Mouse (Mus musculus) MEL (cell line): ENCODE results near the gene Elk3. TPM values are rescaled to one million over a fixed set of nuclear protein-coding genes. Genes with fewer than 3 reads are reported as not detected.

Source experiments
- DNase-seq: peaks from one replicate; pipeline ENCODE4 v3.0.0; 2011; ENCODE audit warnings: low read depth, low spot score
- H3K27ac ChIP-seq: 2 replicates; pipeline ENCODE4 v1.5.1; 2012; ENCODE audit warnings: low read depth, mild to moderate bottlenecking, control low read depth, low read length, moderate library complexity; ENCODE audit not compliant: control insufficient read depth
- H3K27me3 ChIP-seq, 2 experiments: fragments of 150-350 bp in 1 of 2; sonication (generic) in 1 of 2; 2 replicates each; pipeline ENCODE4 v1.6.1; 2012; ENCODE audit warnings: low read length in 2 of 2, mild to moderate bottlenecking in 2 of 2, improper control_type of control experiment in 1 of 2, moderate library complexity in 1 of 2; ENCODE audit not compliant: insufficient read depth in 2 of 2, control insufficient read depth in 1 of 2
- H3K36me3 ChIP-seq, 2 experiments: 2 replicates each; pipeline ENCODE4 v1.6.1; 2012 to 2014; ENCODE audit warnings: low read length in 2 of 2, improper control_type of control experiment in 1 of 2, inconsistent platforms in 1 of 2, mild to moderate bottlenecking in 1 of 2; ENCODE audit not compliant: insufficient read depth in 2 of 2, control insufficient read depth in 1 of 2
- H3K4me1 ChIP-seq, 2 experiments: fragments of 150-350 bp in 1 of 2; sonication (generic) in 1 of 2; 2 replicates each; pipeline ENCODE4 v1.6.1; 2012; ENCODE audit warnings: low read length in 2 of 2, improper control_type of control experiment in 1 of 2, mild to moderate bottlenecking in 1 of 2; ENCODE audit not compliant: insufficient read depth in 2 of 2, control insufficient read depth in 1 of 2
- H3K4me3 ChIP-seq, 2 experiments: fragments of 150-350 bp in 1 of 2; sonication (generic) in 1 of 2; 2 replicates each; pipeline ENCODE4 v1.5.1; 2012; ENCODE audit warnings: low read depth in 2 of 2, low read length in 2 of 2, mild to moderate bottlenecking in 2 of 2, moderate library complexity in 2 of 2, control low read depth in 1 of 2, improper control_type of control experiment in 1 of 2; ENCODE audit not compliant: control insufficient read depth in 1 of 2, insufficient read depth in 1 of 2
- H3K79me2 ChIP-seq: 2 replicates; pipeline ENCODE4 v1.6.1; 2012; ENCODE audit warnings: mild to moderate bottlenecking, low read length, moderate library complexity; ENCODE audit not compliant: control insufficient read depth, poor library complexity, insufficient read depth
- H3K9ac ChIP-seq: 2 replicates; pipeline ENCODE4 v1.6.1; 2012; ENCODE audit warnings: low read depth, mild to moderate bottlenecking, control low read depth, low read length, moderate library complexity; ENCODE audit not compliant: control insufficient read depth, poor library complexity, severe bottlenecking
- H3K9me3 ChIP-seq: fragments of 150-350 bp; sonication (generic); replicated peaks from 2 replicates; pipeline ENCODE4 v1.6.1; 2012; ENCODE audit warnings: mild to moderate bottlenecking, low read length, improper control_type of control experiment, moderate library complexity; ENCODE audit not compliant: insufficient read depth
- BHLHE40 ChIP-seq: IDR thresholded peaks from 2 replicates; pipeline ENCODE4 v1.6.1; 2012; ENCODE audit warnings: low read depth, mild to moderate bottlenecking, inconsistent platforms, low read length, improper control_type of control experiment, borderline replicate concordance
- CTCF ChIP-seq, 3 experiments: IDR thresholded peaks in 2 of 3; conservative IDR thresholded peaks in 1 of 3; 2 replicates each; pipeline ENCODE4 v1.5.1; 2011 to 2012; ENCODE audit warnings: low read length in 3 of 3, low read depth in 2 of 3, mild to moderate bottlenecking in 2 of 3, improper control_type of control experiment in 1 of 3, inconsistent platforms in 1 of 3, mixed read lengths in 1 of 3, moderate library complexity in 1 of 3; ENCODE audit not compliant: control insufficient read depth in 1 of 3, insufficient read depth in 1 of 3, poor library complexity in 1 of 3, severe bottlenecking in 1 of 3
- GABPA ChIP-seq: IDR thresholded peaks from 2 replicates; pipeline ENCODE4 v1.6.1; 2012; ENCODE audit warnings: low read depth, mild to moderate bottlenecking, inconsistent platforms, low read length, improper control_type of control experiment, moderate library complexity
- HCFC1 ChIP-seq: IDR thresholded peaks from 2 replicates; pipeline ENCODE4 v1.6.1; 2012; ENCODE audit warnings: low read depth, mild to moderate bottlenecking, inconsistent platforms, low read length, improper control_type of control experiment, moderate library complexity
- MAFK ChIP-seq: IDR thresholded peaks from 2 replicates; pipeline ENCODE4 v1.6.1; 2011; ENCODE audit warnings: low read depth, mild to moderate bottlenecking, low read length, improper control_type of control experiment, borderline replicate concordance
- MAZ ChIP-seq: IDR thresholded peaks from 2 replicates; pipeline ENCODE4 v1.6.1; 2012; ENCODE audit warnings: low read depth, mild to moderate bottlenecking, inconsistent platforms, low read length, improper control_type of control experiment
- NELFE ChIP-seq: IDR thresholded peaks from 2 replicates; pipeline ENCODE4 v1.6.1; 2011; ENCODE audit warnings: low read depth, low read length, improper control_type of control experiment
- POLR2A ChIP-seq, 2 experiments: IDR thresholded peaks; 2 replicates each; pipeline ENCODE4 v1.6.1; 2011 to 2012; ENCODE audit warnings: low read length in 2 of 2, mild to moderate bottlenecking in 2 of 2, control low read depth in 1 of 2, improper control_type of control experiment in 1 of 2, low read depth in 1 of 2, moderate library complexity in 1 of 2; ENCODE audit not compliant: control insufficient read depth in 1 of 2, insufficient read depth in 1 of 2, poor library complexity in 1 of 2
- POLR2AphosphoS5 ChIP-seq: IDR thresholded peaks from 2 replicates; pipeline ENCODE4 v1.6.1; 2012; ENCODE audit warnings: low read depth, borderline replicate concordance, mild to moderate bottlenecking, inconsistent platforms, low read length, moderate library complexity, mixed read lengths
- SMC3 ChIP-seq: IDR thresholded peaks from 2 replicates; pipeline ENCODE4 v1.6.1; 2011; ENCODE audit warnings: low read depth, low read length, improper control_type of control experiment
- USF2 ChIP-seq, 2 experiments: IDR thresholded peaks; 2 replicates each; pipeline ENCODE4 v1.6.1; 2011 to 2012; ENCODE audit warnings: improper control_type of control experiment in 2 of 2, low read length in 2 of 2, borderline replicate concordance in 1 of 2, inconsistent platforms in 1 of 2, low read depth in 1 of 2, mild to moderate bottlenecking in 1 of 2; ENCODE audit not compliant: insufficient read depth in 1 of 2
- ZKSCAN1 ChIP-seq: IDR thresholded peaks from 2 replicates; pipeline ENCODE4 v1.6.1; 2012; ENCODE audit warnings: low read depth, mild to moderate bottlenecking, inconsistent platforms, low read length, improper control_type of control experiment, moderate library complexity
- ZNF384 ChIP-seq: IDR thresholded peaks from 2 replicates; pipeline ENCODE4 v1.6.1; 2012; ENCODE audit warnings: low read depth, mild to moderate bottlenecking, inconsistent platforms, low read length, improper control_type of control experiment
- polyA plus RNA-seq, 2 experiments: library from polyadenylated mRNA; stranded (reverse) in 1 of 2; unstranded in 1 of 2; fragments of >175 nt in 1 of 2; fragments of >200 nt in 1 of 2; gene quantifications; 2 replicates each; pipeline versions ENCODE4 v1.2.1 to v1.2.4; 2012; ENCODE audit warnings: low replicate concordance in 2 of 2, low read depth in 1 of 2; ENCODE audit not compliant: insufficient read length in 2 of 2, insufficient read depth in 1 of 2, missing spikeins in 1 of 2
- total RNA-seq: library from RNA; depleted of rRNA; stranded (reverse); fragments of 300-350 nt; gene quantifications from 2 replicates; pipeline ENCODE4 v1.2.3, GENCODE M21; 2012

The Elk3 gene
- total and polyA plus RNA-seq, 3 experiments = 1.0 to 6.3 TPM; not detected in 1

DNA sequence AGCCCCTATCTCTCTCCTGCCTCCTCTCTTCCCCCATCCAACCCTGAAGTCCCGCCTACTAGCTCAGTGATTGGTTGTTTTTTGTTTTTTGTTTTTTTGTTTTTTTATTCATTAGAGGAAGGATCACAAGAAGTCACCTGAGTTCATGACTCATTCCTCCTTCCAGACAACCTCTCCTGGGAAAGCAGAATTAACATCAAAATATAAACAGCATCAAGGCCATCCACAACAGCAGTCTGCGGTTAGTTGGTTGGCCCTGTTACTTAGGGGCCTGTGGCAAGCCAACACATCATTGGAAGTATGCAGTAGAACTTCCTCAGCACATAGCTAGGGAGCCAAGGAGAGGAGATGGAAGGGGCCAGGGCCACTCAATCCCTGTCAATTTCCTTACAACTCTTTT is 12.7 kb upstream of the Elk3 start:
- TF ChIP-seq USF2 (IDR thresholded peaks at IDR 0.05; ENCODE audit: borderline replicate concordance in 1 of 2, insufficient read depth in 1 of 2, low read depth in 1 of 2, low read length in 2 of 2) = no peak
- no peak for TF ChIP-seq GABPA
- TF ChIP-seq MAZ = no peak
- TF ChIP-seq ZNF384 = no peak
- TF ChIP-seq SMC3 = no peak
- no peak for TF ChIP-seq NELFE
- TF ChIP-seq HCFC1 = no peak
- TF ChIP-seq, all 39 proteins: peak for 0
- Histone ChIP-seq H3K9me3 (no peaks in the 10 kb centered on the region), H3K9ac (no peak overlapping the region), H3K27me3 (no peaks in the 10 kb centered on the region; a peak in 2 of 4 replicates), H3K4me1 (no peaks in the 10 kb centered on the region), H3K36me3 (no peaks in the 10 kb centered on the region), H3K79me2 (no peaks in the 10 kb centered on the region), H3K27ac (no peak overlapping the region), H3K4me3 (no peak overlapping the region)
- no peak for DNase-seq

DNA sequence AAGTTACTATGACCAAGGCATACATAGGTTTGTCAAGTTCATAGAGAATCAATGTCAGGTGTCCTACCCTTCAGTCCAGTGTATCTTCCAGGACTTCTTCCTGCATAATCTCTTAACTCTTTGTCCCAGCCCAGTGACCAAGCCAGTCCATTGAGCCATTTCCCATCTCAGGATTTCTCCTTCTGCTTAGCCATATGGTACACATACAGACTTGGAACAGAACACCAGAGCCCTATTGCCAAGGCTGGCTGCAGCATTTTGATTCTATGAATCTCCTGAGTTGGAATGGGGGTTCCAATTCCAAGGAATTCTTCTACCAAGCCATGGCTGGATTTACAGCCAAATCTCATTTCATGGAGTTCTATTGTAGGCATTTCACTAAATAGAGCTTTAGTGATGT is 10.8 kb upstream of the Elk3 start:
- Histone ChIP-seq H3K27me3 (peaks cover 0 to 3% of the 10 kb centered on the region in 2 experiments; a peak in 3 of 4 replicates), H3K9me3 (no peaks in the 10 kb centered on the region)
- TF ChIP-seq NELFE (no peak), POLR2A (IDR thresholded peaks at IDR 0.05; ENCODE audit: control insufficient read depth in 1 of 2, insufficient read depth in 1 of 2, low read depth in 1 of 2, low read length in 2 of 2, poor library complexity in 1 of 2) (no peak), MAFK (no peak), ZNF384 (no peak), ZKSCAN1 (no peak), POLR2AphosphoS5 (no peak)
- TF ChIP-seq, all 39 proteins: peak for 0
- Histone ChIP-seq H3K27ac (no peak overlapping the region), H3K4me1 (no peaks in the 10 kb centered on the region), H3K9ac (no peak overlapping the region), H3K36me3 (no peaks in the 10 kb centered on the region), H3K79me2 (no peaks in the 10 kb centered on the region), H3K4me3 (no peak overlapping the region)
- no peak for DNase-seq

DNA sequence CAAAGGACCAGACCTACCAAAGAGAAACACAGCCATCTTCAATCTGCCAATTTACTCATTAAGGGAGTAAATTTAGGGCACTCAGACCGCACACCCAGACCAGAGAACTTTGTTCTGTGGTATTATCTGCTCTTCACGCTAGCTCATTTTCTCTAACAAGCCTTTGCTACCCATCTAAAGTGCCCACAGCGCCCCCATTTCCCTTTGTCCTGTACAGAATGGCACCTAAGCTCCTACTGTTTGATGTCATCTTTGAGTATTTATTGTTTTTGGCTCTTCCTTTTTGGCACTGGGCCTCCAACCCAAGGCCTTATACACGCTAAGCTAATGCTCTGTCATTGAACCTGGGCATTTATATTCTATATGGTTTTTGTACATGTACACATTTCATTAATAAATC is 9.2 kb upstream of the Elk3 start:
- H3K4me3 ChIP-seq = no peak overlapping the region
- no peaks in the 10 kb centered on the region for H3K4me1 ChIP-seq
- no peak overlapping the region for H3K9ac ChIP-seq
- no peak for DNase-seq
- TF ChIP-seq BHLHE40 (no peak), CTCF (IDR thresholded peaks at IDR 0.05 in 2 of 3, conservative IDR thresholded peaks at IDR 0.05 in 1 of 3; ENCODE audit: control insufficient read depth in 1 of 3, insufficient read depth in 1 of 3, low read depth in 2 of 3, low read length in 3 of 3, poor library complexity in 1 of 3, severe bottlenecking in 1 of 3) (peak in 1 of 3 experiments; percentile 6; a peak in 1 of 6 replicates)
- no peaks in the 10 kb centered on the region for H3K36me3 ChIP-seq
- H3K27ac ChIP-seq = no peak overlapping the region
- no peaks in the 10 kb centered on the region for H3K9me3 ChIP-seq
- peaks cover 0 to 3% of the 10 kb centered on the region in 2 experiments; a peak in 3 of 4 replicates for H3K27me3 ChIP-seq
- H3K79me2 ChIP-seq = no peaks in the 10 kb centered on the region
